Mouse (Mus musculus) small intestine, adult 2 months (tissue): ENCODE measurements at regions not wholly inside any gene's neighbourhood (a gene's known extent, or its start where the extent isn't known, plus 50 kb on each side); places are given as distances from the start of the nearest gene placed in this dataset.

ENCODE experiments used
- CTCF ChIP-seq: fragments of 200-500 bp; IDR thresholded peaks from 2 replicates; pipeline ENCODE4 v1.5.1; 2012; ENCODE audit warnings: low read depth, mild to moderate bottlenecking, control low read depth, inconsistent platforms, low read length, moderate library complexity, mixed read lengths; ENCODE audit not compliant: insufficient replicate concordance, insufficient read length; ENCODE audit errors: extremely low read depth
- POLR2A ChIP-seq: fragments of 200-500 bp; IDR thresholded peaks from 2 replicates; pipeline ENCODE4 v1.6.1; 2012; ENCODE audit warnings: low read depth, mild to moderate bottlenecking, control low read depth, inconsistent platforms, low read length, moderate library complexity

GRCm38 (mm10) chr8:79554311-79554710 lies 85.1 kb upstream of the Otud4 start:
- TF ChIP-seq CTCF, result no peak
- TF ChIP-seq POLR2A, result no peak
